Mouse (Mus musculus) forebrain, embryonic 14.5 days (tissue): ENCODE measurements around the gene Ston2. TPM values are rescaled to one million over a fixed set of nuclear protein-coding genes. Genes with fewer than 3 reads are reported as not detected.

ENCODE experiments used
- ATAC-seq: fragments of 200-750 bp; cut with Nextera tagmentation; 2 replicates; pipeline ENCODE4 v1.8.0; 2017; ENCODE audit warnings: mild to moderate bottlenecking, moderate library complexity
- DNase-seq: peaks from one replicate; pipeline ENCODE4 v3.0.0-alpha.2; 2015; ENCODE audit warnings: low spot score
- H3K27ac ChIP-seq: fragments of 300-500 bp; sonication (generic); 2 replicates; pipeline ENCODE4 v1.5.1; 2014; ENCODE audit warnings: low read depth, mild to moderate bottlenecking, control low read depth, low read length, moderate library complexity
- H3K27me3 ChIP-seq: fragments of 300-500 bp; sonication (generic); replicated peaks from 2 replicates; pipeline ENCODE4 v1.6.1; 2014; ENCODE audit warnings: low read length, control low read depth, mixed read lengths; ENCODE audit not compliant: control insufficient read depth, insufficient read depth
- H3K36me3 ChIP-seq: fragments of 300-500 bp; sonication (generic); 2 replicates; pipeline ENCODE4 v1.6.1; 2014; ENCODE audit warnings: low read length, control low read depth; ENCODE audit not compliant: control insufficient read depth, insufficient read depth
- H3K4me1 ChIP-seq: fragments of 300-500 bp; sonication (generic); 2 replicates; pipeline ENCODE4 v1.6.1; 2014; ENCODE audit warnings: antibody characterized with exemption, low read length, control low read depth; ENCODE audit not compliant: control insufficient read depth, insufficient read depth
- H3K4me2 ChIP-seq: fragments of 300-500 bp; sonication (generic); 2 replicates; pipeline ENCODE4 v1.6.1; 2014; ENCODE audit warnings: mild to moderate bottlenecking, control low read depth, low read length
- H3K4me3 ChIP-seq: fragments of 300-500 bp; sonication (generic); 2 replicates; pipeline ENCODE4 v1.5.1; 2014; ENCODE audit warnings: low read depth, low read length, control low read depth
- H3K9ac ChIP-seq: fragments of 300-500 bp; sonication (generic); 2 replicates; pipeline ENCODE4 v1.6.1; 2014; ENCODE audit warnings: mild to moderate bottlenecking, low read length, control low read depth, moderate library complexity
- H3K9me3 ChIP-seq: fragments of 300-500 bp; sonication (generic); replicated peaks from 2 replicates; pipeline ENCODE4 v1.6.1; 2016; ENCODE audit warnings: low read length, control low read depth, mixed read lengths; ENCODE audit not compliant: control insufficient read depth
- WGBS: fragments of 180-500 bp; shearing (Covaris S2); extraction: QIAGEN DNeasy Blood & Tissue Kit; methylation state at CpG from one replicate; pipeline ENCODE4 v1.1.7; 2014; 5-methylcytosine and 5-hydroxymethylcytosine counted together
- polyA plus RNA-seq: library from polyadenylated mRNA; unstranded; fragments of >200 nt; fragmentation: Nextera tagmentation; extraction: Ambion mirVana; gene quantifications from 2 replicates; pipeline ENCODE4 v1.2.1, GENCODE M21; 2014

The Ston2 gene
- polyA plus RNA-seq, 1 experiment from 2014 or later = 5.6 TPM

GRCm38 (mm10) chr12:91765054-91765453 is 23.1 kb downstream of the Ston2 start:
- Histone ChIP-seq H3K9ac (no peak overlapping the region), H3K4me1 (peaks cover 8% of the 10 kb centered on the region), H3K4me2 (no peak overlapping the region), H3K27ac (no peak overlapping the region), H3K9me3 (no peaks in the 10 kb centered on the region), H3K27me3 (no peaks in the 10 kb centered on the region), H3K36me3 (no peaks in the 10 kb centered on the region), H3K4me3 (no peak overlapping the region)
- DNase-seq = no peak
- 15% methylated on average over 2 of the region's 2 CpGs for WGBS
- no peak for ATAC-seq

GRCm38 (mm10) chr12:91764471-91764870 is 23.7 kb downstream of the Ston2 start:
- Histone ChIP-seq H3K27me3 (no peaks in the 10 kb centered on the region), H3K9me3 (no peaks in the 10 kb centered on the region), H3K4me1 (peaks cover 8% of the 10 kb centered on the region), H3K4me3 (no peak overlapping the region), H3K4me2 (no peak overlapping the region), H3K27ac (no peak overlapping the region), H3K36me3 (no peaks in the 10 kb centered on the region), H3K9ac (no peak overlapping the region)
- ATAC-seq (no peak; the same call in 1 of the 2 replicates), DNase-seq (no peak)
- WGBS = 75% methylated on average over 2 of the region's 2 CpGs

- no peak overlapping the region for H3K4me2 ChIP-seq
- H3K27me3 ChIP-seq = no peaks in the 10 kb centered on the region
- no peaks in the 10 kb centered on the region for H3K9me3 ChIP-seq
- no peak for ATAC-seq
- no peaks in the 10 kb centered on the region for H3K36me3 ChIP-seq
- H3K9ac ChIP-seq = no peak overlapping the region
- H3K4me1 ChIP-seq = 0 out of 2 replicates have a peak, but pooled peaks cover 2% of the 10 kb centered on the region
- no peak overlapping the region for H3K4me3 ChIP-seq
- no peak overlapping the region for H3K27ac ChIP-seq
- DNase-seq = no peak
- WGBS = 85% methylated on average over 3 of the region's 3 CpGs
Observed at GRCm38 (mm10) chr12:91759836-91760235, 28.4 kb downstream of the Ston2 start.

GRCm38 (mm10) chr12:91757854-91758562 is 30.2 kb downstream of the Ston2 start:
- Histone ChIP-seq H3K36me3 (no peaks in the 10 kb centered on the region), H3K9ac (no peak overlapping the region), H3K27me3 (no peaks in the 10 kb centered on the region), H3K27ac (no peak overlapping the region), H3K9me3 (no peaks in the 10 kb centered on the region), H3K4me2 (no peak overlapping the region), H3K4me1 (no peaks in the 10 kb centered on the region), H3K4me3 (no peak overlapping the region)
- WGBS = 92% methylated on average over 13 of the region's 13 CpGs
- DNase-seq (no peak), ATAC-seq (no peak)

GRCm38 (mm10) chr12:91756562-91757166 is 31.5 kb downstream of the Ston2 start:
- H3K4me3 ChIP-seq = no peak overlapping the region
- no peaks in the 10 kb centered on the region for H3K27me3 ChIP-seq
- H3K27ac ChIP-seq = no peak overlapping the region
- H3K4me2 ChIP-seq = no peak overlapping the region
- H3K9me3 ChIP-seq = no peaks in the 10 kb centered on the region
- no peaks in the 10 kb centered on the region for H3K4me1 ChIP-seq
- H3K9ac ChIP-seq = no peak overlapping the region
- DNase-seq = no peak
- no peak for ATAC-seq
- H3K36me3 ChIP-seq = no peaks in the 10 kb centered on the region
- 78% methylated on average over 5 of the region's 5 CpGs for WGBS

GRCm38 (mm10) chr12:91754606-91755005 is 33.6 kb downstream of the Ston2 start:
- WGBS = 44% methylated on average over 6 of the region's 6 CpGs
- no peaks in the 10 kb centered on the region for H3K27me3 ChIP-seq
- H3K36me3 ChIP-seq = no peaks in the 10 kb centered on the region
- no peak overlapping the region for H3K9ac ChIP-seq
- ATAC-seq (peak; percentile 76; the same call in 1 of the 2 replicates), DNase-seq (peak; percentile 81)
- H3K4me3 ChIP-seq = no peak overlapping the region
- no peak overlapping the region for H3K4me2 ChIP-seq
- H3K27ac ChIP-seq = no peak overlapping the region
- no peaks in the 10 kb centered on the region for H3K4me1 ChIP-seq
- 0 out of 2 replicates have a peak, but pooled peaks cover 2% of the 10 kb centered on the region for H3K9me3 ChIP-seq

- ATAC-seq (no peak), DNase-seq (no peak)
- Histone ChIP-seq H3K27ac (no peak overlapping the region), H3K4me2 (no peak overlapping the region), H3K9me3 (0 out of 2 replicates have a peak, but pooled peaks cover 2% of the 10 kb centered on the region), H3K36me3 (no peaks in the 10 kb centered on the region), H3K4me3 (no peak overlapping the region), H3K9ac (no peak overlapping the region), H3K4me1 (0 out of 2 replicates have a peak, but pooled peaks cover 5% of the 10 kb centered on the region), H3K27me3 (no peaks in the 10 kb centered on the region)
- 98% methylated on average over 5 of the region's 5 CpGs for WGBS
Observed at GRCm38 (mm10) chr12:91752711-91753110, 35.5 kb downstream of the Ston2 start.

GRCm38 (mm10) chr12:91751893-91752597 is 36.1 kb downstream of the Ston2 start:
- H3K36me3 ChIP-seq = no peaks in the 10 kb centered on the region
- 0 out of 2 replicates have a peak, but pooled peaks cover 5% of the 10 kb centered on the region for H3K4me1 ChIP-seq
- H3K27ac ChIP-seq = no peak overlapping the region
- no peak overlapping the region for H3K4me3 ChIP-seq
- no peaks in the 10 kb centered on the region for H3K27me3 ChIP-seq
- no peak for DNase-seq
- H3K9me3 ChIP-seq = 0 out of 2 replicates have a peak, but pooled peaks cover 2% of the 10 kb centered on the region
- no peak overlapping the region for H3K4me2 ChIP-seq
- 92% methylated on average over 13 of the region's 13 CpGs for WGBS
- ATAC-seq = no peak
- no peak overlapping the region for H3K9ac ChIP-seq
